Mouse (Mus musculus): ENCODE results near the gene Itgb5. TPM values are rescaled to one million over a fixed set of nuclear protein-coding genes. Genes with fewer than 3 reads are reported as not detected.
A peak's percentile ranks its signal among the peaks of the same experiment; 100 is the strongest.

Itgb5 gene
- polyA plus RNA-seq, 1 experiment from 2014 or later: 23.2 TPM

- no peak overlapping the region for H3K27ac ChIP-seq (ENCODE audit: low read depth, low read length)
- no peak overlapping the region for H3K4me3 ChIP-seq (ENCODE audit: low read depth, low read length)
- 82% methylated on average over 4 of the region's 4 CpGs for WGBS
- no peaks in the 10 kb centered on the region for H3K36me3 ChIP-seq (ENCODE audit: control insufficient read depth, insufficient read depth, low read length)
- no peaks in the 10 kb centered on the region for H3K9me3 ChIP-seq (ENCODE audit: control insufficient read depth, low read length)
- ATAC-seq (ENCODE audit: low FRiP score): no peak
- no peak overlapping the region for H3K9ac ChIP-seq (ENCODE audit: low read length)
- no peak overlapping the region for H3K4me2 ChIP-seq
- H3K27me3 ChIP-seq (ENCODE audit: control insufficient read depth, insufficient read depth, low read length): no peaks in the 10 kb centered on the region
- no peak for DNase-seq (ENCODE audit: low spot score, missing footprints)
- H3K4me1 ChIP-seq (ENCODE audit: control insufficient read depth, insufficient read depth, low read length): 0 out of 2 replicates have a peak, but pooled peaks cover 2% of the 10 kb centered on the region
Observed at GRCm38 (mm10) chr16:33944126-33944525, 114.7 kb downstream of the Itgb5 start.

- no peak overlapping the region for H3K27ac ChIP-seq (ENCODE audit: low read depth, low read length)
- H3K36me3 ChIP-seq (ENCODE audit: control insufficient read depth, insufficient read depth, low read length): no peaks in the 10 kb centered on the region
- no peak for DNase-seq (ENCODE audit: low spot score, missing footprints)
- H3K9me3 ChIP-seq (ENCODE audit: control insufficient read depth, low read length): no peaks in the 10 kb centered on the region
- no peak overlapping the region for H3K9ac ChIP-seq (ENCODE audit: low read length)
- no peaks in the 10 kb centered on the region for H3K27me3 ChIP-seq (ENCODE audit: control insufficient read depth, insufficient read depth, low read length)
- no peak overlapping the region for H3K4me3 ChIP-seq (ENCODE audit: low read depth, low read length)
- no peak for ATAC-seq (ENCODE audit: low FRiP score)
- H3K4me1 ChIP-seq (ENCODE audit: control insufficient read depth, insufficient read depth, low read length): 0 out of 2 replicates have a peak, but pooled peaks cover 2% of the 10 kb centered on the region
- H3K4me2 ChIP-seq: no peak overlapping the region
- WGBS: 54% methylated on average over 6 of the region's 6 CpGs
Observed at GRCm38 (mm10) chr16:33944772-33945171, 115.3 kb downstream of the Itgb5 start.

- no peak overlapping the region for H3K27ac ChIP-seq (ENCODE audit: low read depth, low read length)
- DNase-seq (ENCODE audit: low spot score, missing footprints) (no peak), ATAC-seq (ENCODE audit: low FRiP score) (no peak)
- H3K9me3 ChIP-seq (ENCODE audit: control insufficient read depth, low read length): no peaks in the 10 kb centered on the region
- H3K36me3 ChIP-seq (ENCODE audit: control insufficient read depth, insufficient read depth, low read length): no peaks in the 10 kb centered on the region
- no peak overlapping the region for H3K4me3 ChIP-seq (ENCODE audit: low read depth, low read length)
- 0 out of 2 replicates have a peak, but pooled peaks cover 2% of the 10 kb centered on the region for H3K4me1 ChIP-seq (ENCODE audit: control insufficient read depth, insufficient read depth, low read length)
- 82% methylated on average over 7 of the region's 7 CpGs for WGBS
- H3K27me3 ChIP-seq (ENCODE audit: control insufficient read depth, insufficient read depth, low read length): no peaks in the 10 kb centered on the region
- no peak overlapping the region for H3K9ac ChIP-seq (ENCODE audit: low read length)
- no peak overlapping the region for H3K4me2 ChIP-seq
Observed at GRCm38 (mm10) chr16:33946021-33946420, 116.6 kb downstream of the Itgb5 start.

GRCm38 (mm10) chr16:33947664-33948571, 118.5 kb downstream of the Itgb5 start:
- no peak overlapping the region for H3K27ac ChIP-seq (ENCODE audit: low read depth, low read length)
- DNase-seq (ENCODE audit: low spot score, missing footprints) (no peak), ATAC-seq (ENCODE audit: low FRiP score) (no peak)
- H3K4me2 ChIP-seq: no peak overlapping the region
- H3K4me1 ChIP-seq (ENCODE audit: control insufficient read depth, insufficient read depth, low read length): no peaks in the 10 kb centered on the region
- no peaks in the 10 kb centered on the region for H3K27me3 ChIP-seq (ENCODE audit: control insufficient read depth, insufficient read depth, low read length)
- H3K36me3 ChIP-seq (ENCODE audit: control insufficient read depth, insufficient read depth, low read length): no peaks in the 10 kb centered on the region
- H3K9me3 ChIP-seq (ENCODE audit: control insufficient read depth, low read length): no peaks in the 10 kb centered on the region
- no peak overlapping the region for H3K9ac ChIP-seq (ENCODE audit: low read length)
- WGBS: 88% methylated on average over 17 of the region's 17 CpGs
- no peak overlapping the region for H3K4me3 ChIP-seq (ENCODE audit: low read depth, low read length)

GRCm38 (mm10) chr16:33950386-33950785, 120.9 kb downstream of the Itgb5 start:
- H3K9me3 ChIP-seq (ENCODE audit: control insufficient read depth, low read length): no peaks in the 10 kb centered on the region
- H3K27ac ChIP-seq (ENCODE audit: low read depth, low read length): no peak overlapping the region
- ATAC-seq (ENCODE audit: low FRiP score) (0 out of 2 replicates have a peak, but pooled peaks have one; percentile 33), DNase-seq (ENCODE audit: low spot score, missing footprints) (no peak)
- no peaks in the 10 kb centered on the region for H3K27me3 ChIP-seq (ENCODE audit: control insufficient read depth, insufficient read depth, low read length)
- no peak overlapping the region for H3K4me2 ChIP-seq
- H3K9ac ChIP-seq (ENCODE audit: low read length): no peak overlapping the region
- no peak overlapping the region for H3K4me3 ChIP-seq (ENCODE audit: low read depth, low read length)
- 82% methylated on average over 6 of the region's 6 CpGs for WGBS
- H3K4me1 ChIP-seq (ENCODE audit: control insufficient read depth, insufficient read depth, low read length): no peaks in the 10 kb centered on the region
- H3K36me3 ChIP-seq (ENCODE audit: control insufficient read depth, insufficient read depth, low read length): peaks cover 12% of the 10 kb centered on the region; the same call in 1 of the 2 replicates

GRCm38 (mm10) chr16:33950830-33951229, 121.4 kb downstream of the Itgb5 start:
- 47% methylated on average over 4 of the region's 4 CpGs for WGBS

GRCm38 (mm10) chr16:33953008-33953407, 123.5 kb downstream of the Itgb5 start:
- H3K36me3 ChIP-seq (ENCODE audit: control insufficient read depth, insufficient read depth, low read length): peaks cover 22% of the 10 kb centered on the region
- ATAC-seq (ENCODE audit: low FRiP score): no peak

More at GRCm38 (mm10) chr16:33950830-33951229, 121.4 kb downstream of the Itgb5 start:
- ATAC-seq (ENCODE audit: low FRiP score): peak; percentile 65; the same call in 1 of the 2 replicates
- DNase-seq (ENCODE audit: low spot score, missing footprints): peak; percentile 97
- H3K27ac ChIP-seq (ENCODE audit: low read depth, low read length): no peak overlapping the region
- H3K4me3 ChIP-seq (ENCODE audit: low read depth, low read length): no peak overlapping the region
- H3K9ac ChIP-seq (ENCODE audit: low read length): no peak overlapping the region
- peaks cover 16% of the 10 kb centered on the region; the same call in 1 of the 2 replicates for H3K36me3 ChIP-seq (ENCODE audit: control insufficient read depth, insufficient read depth, low read length)
- H3K4me1 ChIP-seq (ENCODE audit: control insufficient read depth, insufficient read depth, low read length): no peaks in the 10 kb centered on the region
- no peaks in the 10 kb centered on the region for H3K9me3 ChIP-seq (ENCODE audit: control insufficient read depth, low read length)
- no peak overlapping the region for H3K4me2 ChIP-seq
- H3K27me3 ChIP-seq (ENCODE audit: control insufficient read depth, insufficient read depth, low read length): no peaks in the 10 kb centered on the region

GRCm38 (mm10) chr16:33954793-33955192, 125.3 kb downstream of the Itgb5 start:
- DNase-seq (ENCODE audit: low spot score, missing footprints) (no peak), ATAC-seq (ENCODE audit: low FRiP score) (no peak)
- no peak overlapping the region for H3K27ac ChIP-seq (ENCODE audit: low read depth, low read length)
- WGBS: 97% methylated on average over 1 of the region's 1 CpGs
- no peak overlapping the region for H3K4me3 ChIP-seq (ENCODE audit: low read depth, low read length)
- no peaks in the 10 kb centered on the region for H3K27me3 ChIP-seq (ENCODE audit: control insufficient read depth, insufficient read depth, low read length)
- H3K36me3 ChIP-seq (ENCODE audit: control insufficient read depth, insufficient read depth, low read length): peaks cover 22% of the 10 kb centered on the region
- no peak overlapping the region for H3K4me2 ChIP-seq
- no peak overlapping the region for H3K9ac ChIP-seq (ENCODE audit: low read length)
- no peaks in the 10 kb centered on the region for H3K4me1 ChIP-seq (ENCODE audit: control insufficient read depth, insufficient read depth, low read length)
- no peaks in the 10 kb centered on the region for H3K9me3 ChIP-seq (ENCODE audit: control insufficient read depth, low read length)

More at GRCm38 (mm10) chr16:33953008-33953407, 123.5 kb downstream of the Itgb5 start:
- no peak overlapping the region for H3K27ac ChIP-seq (ENCODE audit: low read depth, low read length)
- H3K27me3 ChIP-seq (ENCODE audit: control insufficient read depth, insufficient read depth, low read length): no peaks in the 10 kb centered on the region
- H3K4me3 ChIP-seq (ENCODE audit: low read depth, low read length): no peak overlapping the region
- no peak overlapping the region for H3K4me2 ChIP-seq
- 90% methylated on average over 4 of the region's 4 CpGs for WGBS
- no peak for DNase-seq (ENCODE audit: low spot score, missing footprints)
- H3K9ac ChIP-seq (ENCODE audit: low read length): no peak overlapping the region
- no peaks in the 10 kb centered on the region for H3K9me3 ChIP-seq (ENCODE audit: control insufficient read depth, low read length)
- no peaks in the 10 kb centered on the region for H3K4me1 ChIP-seq (ENCODE audit: control insufficient read depth, insufficient read depth, low read length)

GRCm38 (mm10) chr16:33963509-33963908, 134.0 kb downstream of the Itgb5 start:
- DNase-seq (ENCODE audit: low spot score, missing footprints): no peak
- Histone ChIP-seq H3K4me2 (no peak overlapping the region), H3K36me3 (ENCODE audit: control insufficient read depth, insufficient read depth, low read length) (peaks cover 13% of the 10 kb centered on the region; the same call in 1 of the 2 replicates), H3K9me3 (ENCODE audit: control insufficient read depth, low read length) (no peaks in the 10 kb centered on the region), H3K27ac (ENCODE audit: low read depth, low read length) (no peak overlapping the region), H3K27me3 (ENCODE audit: control insufficient read depth, insufficient read depth, low read length) (no peaks in the 10 kb centered on the region), H3K9ac (ENCODE audit: low read length) (no peak overlapping the region), H3K4me1 (ENCODE audit: control insufficient read depth, insufficient read depth, low read length) (peaks cover 11% of the 10 kb centered on the region), H3K4me3 (ENCODE audit: low read depth, low read length) (no peak overlapping the region)
- ATAC-seq (ENCODE audit: low FRiP score): no peak
- WGBS: 94% methylated on average over 6 of the region's 6 CpGs

Measured in midbrain, embryonic 11.5 days (tissue).